Comparison of ENCODE assay signal across 21 mouse cellular contexts in the genomic region with DNA sequence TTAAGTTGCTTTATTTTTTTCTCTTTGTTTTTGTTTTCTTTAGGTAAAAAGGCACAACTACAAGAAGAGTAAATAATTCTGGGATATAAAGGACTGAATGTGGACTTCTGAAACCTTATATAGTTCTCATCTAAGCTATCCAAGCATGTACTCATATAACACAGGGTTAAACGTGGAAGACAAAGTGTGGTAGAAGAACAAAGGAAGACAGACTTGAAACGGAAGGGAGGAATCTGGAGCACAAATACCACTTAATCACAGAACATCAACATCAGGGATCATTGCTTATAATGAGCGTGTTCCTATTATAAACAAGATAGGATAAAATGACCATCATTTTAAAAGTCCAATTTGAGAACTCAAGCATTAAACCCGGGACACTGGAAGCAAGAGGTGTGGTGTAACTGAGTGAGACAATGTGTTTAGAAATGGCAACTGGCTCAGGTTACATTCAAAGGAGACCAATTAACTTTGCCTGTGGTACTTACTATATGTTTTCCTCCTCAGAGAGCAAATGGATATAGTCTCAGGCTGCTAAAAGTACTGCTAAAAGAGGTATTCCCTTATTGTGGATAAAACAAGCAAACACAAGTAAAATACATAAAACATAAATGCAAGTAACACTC.
"Had no signal": no experiment of that assay in that cellular context is flagged by ENCODE, and none has a peak within 500 bp of the region (broad histone marks: within the 10 kb centered on the region; RNA-seq: fewer than 3 reads in every experiment).

No protein-coding gene starts in this region.

- H3K27me3 ChIP-seq: lung, embryonic 15.5 days; megakaryocyte, embryonic 14.5 days; midbrain, embryonic 13.5 days; midbrain, embryonic 15.5 days; neural tube, embryonic 13.5 days; neural tube, embryonic 15.5 days had no signal

- H3K9ac ChIP-seq: lung, embryonic 15.5 days; midbrain, embryonic 13.5 days; midbrain, embryonic 15.5 days; neural tube, embryonic 13.5 days; neural tube, embryonic 15.5 days had no signal

- H3K4me1 ChIP-seq: lung, embryonic 15.5 days; megakaryocyte, embryonic 14.5 days; midbrain, embryonic 15.5 days; neural tube, embryonic 15.5 days had no signal

- H3K36me3 ChIP-seq: lung, embryonic 15.5 days; midbrain, embryonic 13.5 days; midbrain, embryonic 15.5 days; neural tube, embryonic 13.5 days; neural tube, embryonic 15.5 days had no signal

- H3K4me3 ChIP-seq: lung, embryonic 15.5 days; megakaryocyte, embryonic 14.5 days; midbrain, embryonic 13.5 days; midbrain, embryonic 15.5 days; myocyte; neural tube, embryonic 13.5 days; neural tube, embryonic 15.5 days had no signal

- H3K27ac ChIP-seq: lung, embryonic 15.5 days; macrophage; midbrain, embryonic 13.5 days; midbrain, embryonic 15.5 days; neural tube, embryonic 13.5 days; neural tube, embryonic 15.5 days had no signal

- ATAC-seq: lung, postnatal 0 days; midbrain, embryonic 13.5 days; midbrain, embryonic 15.5 days had no signal

- H3K9me3 ChIP-seq: lung, embryonic 15.5 days; midbrain, embryonic 13.5 days; midbrain, embryonic 15.5 days; neural tube, embryonic 13.5 days; neural tube, embryonic 15.5 days had no signal

- DNase-seq: lung, adult 2 months; lung, postnatal 14 days; lung, postnatal 36 days; retina, postnatal 1 day; right cerebral cortex, adult 18-20 months; right cerebral cortex, postnatal 25 days; right cerebral cortex, postnatal 4 days; spleen, adult 18-20 months; thymus, adult 18-20 months; thymus, postnatal 14 days; thymus, postnatal 36 days had no signal

- H3K4me2 ChIP-seq: lung, embryonic 15.5 days; midbrain, embryonic 11.5 days; midbrain, embryonic 13.5 days; midbrain, embryonic 15.5 days; neural tube, embryonic 13.5 days; neural tube, embryonic 15.5 days had no signal
